Mouse (Mus musculus) limb, embryonic 14.5 days (tissue): ENCODE data around the gene Gm20219. TPM values are rescaled to one million over a fixed set of nuclear protein-coding genes. Genes with fewer than 3 reads are reported as not detected.

Experiments
- ATAC-seq: fragments of 200-750 bp; cut with Nextera tagmentation; 2 replicates; pipeline ENCODE4 v1.8.0; 2017; ENCODE audit warnings: low read depth, moderate number of reproducible peaks, moderate TSS enrichment; ENCODE audit not compliant: low FRiP score
- DNase-seq: peaks from one replicate; pipeline ENCODE4 v3.0.0-alpha.2; 2015; ENCODE audit warnings: low spot score
- H3K27ac ChIP-seq: fragments of 300-500 bp; sonication (generic); replicated peaks from 2 replicates; pipeline ENCODE4 v1.5.1; 2014; ENCODE audit warnings: low read depth, mild to moderate bottlenecking, low read length, moderate library complexity, mixed read lengths
- H3K27me3 ChIP-seq: fragments of 300-500 bp; sonication (generic); 2 replicates; pipeline ENCODE4 v1.6.1; 2014; ENCODE audit warnings: low read length, mixed read lengths; ENCODE audit not compliant: control insufficient read depth, insufficient read depth
- H3K36me3 ChIP-seq: fragments of 300-500 bp; sonication (generic); 2 replicates; pipeline ENCODE4 v1.6.1; 2014; ENCODE audit warnings: mild to moderate bottlenecking, low read length, moderate library complexity, mixed read lengths; ENCODE audit not compliant: control insufficient read depth, insufficient read depth
- H3K4me1 ChIP-seq: fragments of 300-500 bp; sonication (generic); 2 replicates; pipeline ENCODE4 v1.6.1; 2014; ENCODE audit warnings: antibody characterized with exemption, low read length, mixed read lengths; ENCODE audit not compliant: control insufficient read depth, insufficient read depth
- H3K4me2 ChIP-seq: fragments of 300-500 bp; sonication (generic); replicated peaks from 2 replicates; pipeline ENCODE4 v1.6.1; 2014; ENCODE audit warnings: low read depth, mild to moderate bottlenecking, low read length, moderate library complexity; ENCODE audit not compliant: severe bottlenecking
- H3K4me3 ChIP-seq: fragments of 300-500 bp; sonication (generic); replicated peaks from 2 replicates; pipeline ENCODE4 v1.5.1; 2014; ENCODE audit warnings: low read length
- H3K9ac ChIP-seq: fragments of 300-500 bp; sonication (generic); 2 replicates; pipeline ENCODE4 v1.6.1; 2014; ENCODE audit warnings: mild to moderate bottlenecking, low read depth, low read length, moderate library complexity; ENCODE audit not compliant: severe bottlenecking
- H3K9me3 ChIP-seq: fragments of 300-500 bp; sonication (generic); 2 replicates; pipeline ENCODE4 v1.6.1; 2016; ENCODE audit warnings: low read length; ENCODE audit not compliant: control insufficient read depth
- POLR2A ChIP-seq: fragments of 200-500 bp; IDR thresholded peaks from 2 replicates; pipeline ENCODE4 v1.8.0; 2012; ENCODE audit warnings: inconsistent platforms, mild to moderate bottlenecking, moderate library complexity, borderline replicate concordance; ENCODE audit not compliant: insufficient read depth, insufficient read length; ENCODE audit errors: extremely low read depth
- WGBS: fragments of 180-500 bp; shearing (Covaris S2); extraction: QIAGEN DNeasy Blood & Tissue Kit; methylation state at CpG from one replicate; pipeline ENCODE4 v1.1.7; 2014; 5-methylcytosine and 5-hydroxymethylcytosine counted together
- polyA plus RNA-seq, 2 experiments: library from polyadenylated mRNA; depleted of rRNA in 1 of 2; stranded (reverse) in 1 of 2; unstranded in 1 of 2; fragments of >200 nt; fragmentation: Nextera tagmentation in 1 of 2; extraction: Ambion mirVana in 1 of 2; gene quantifications; 2 replicates each; pipeline versions ENCODE4 v1.2.1 to v1.2.3; 2012 to 2014

Gene Gm20219
- polyA plus RNA-seq, 2 experiments = 7.7 to 9.1 TPM

- Histone ChIP-seq H3K4me3 (no peak overlapping the region), H3K27ac (no peak overlapping the region), H3K36me3 (peaks cover 100% of the 10 kb centered on the region), H3K9me3 (no peaks in the 10 kb centered on the region), H3K27me3 (no peaks in the 10 kb centered on the region), H3K4me1 (no peaks in the 10 kb centered on the region), H3K9ac (no peak overlapping the region), H3K4me2 (no peak overlapping the region)
- no peak for TF ChIP-seq POLR2A
- 92% methylated on average over 29 of the region's 29 CpGs for WGBS
- ATAC-seq (no peak), DNase-seq (no peak)
Observed at GRCm38 (mm10) chr17:56566293-56566692, 12.1 kb upstream of the Gm20219 start.

- TF ChIP-seq POLR2A = no peak
- Histone ChIP-seq H3K4me2 (no peak overlapping the region), H3K9ac (no peak overlapping the region), H3K27me3 (no peaks in the 10 kb centered on the region), H3K4me1 (no peaks in the 10 kb centered on the region), H3K27ac (no peak overlapping the region), H3K9me3 (no peaks in the 10 kb centered on the region), H3K36me3 (peaks cover 61% of the 10 kb centered on the region), H3K4me3 (no peak overlapping the region)
- 96% methylated on average over 2 of the region's 2 CpGs for WGBS
- ATAC-seq (no peak), DNase-seq (no peak)
Observed at GRCm38 (mm10) chr17:56561866-56562265, 7.7 kb upstream of the Gm20219 start.

GRCm38 (mm10) chr17:56560131-56560530 is 5.9 kb upstream of the Gm20219 start:
- no peaks in the 10 kb centered on the region for H3K27me3 ChIP-seq
- ATAC-seq = no peak
- H3K4me1 ChIP-seq = no peaks in the 10 kb centered on the region
- H3K4me3 ChIP-seq = no peak overlapping the region
- peaks cover 43% of the 10 kb centered on the region for H3K36me3 ChIP-seq
- H3K27ac ChIP-seq = no peak overlapping the region
- H3K4me2 ChIP-seq = no peak overlapping the region
- no peak for DNase-seq
- TF ChIP-seq POLR2A = no peak
- no peaks in the 10 kb centered on the region for H3K9me3 ChIP-seq
- 65% methylated on average over 1 of the region's 1 CpGs for WGBS
- H3K9ac ChIP-seq = no peak overlapping the region

GRCm38 (mm10) chr17:56559386-56559785 is 5.2 kb upstream of the Gm20219 start:
- WGBS = 73% methylated on average over 3 of the region's 3 CpGs
- no peaks in the 10 kb centered on the region for H3K9me3 ChIP-seq
- peaks cover 36% of the 10 kb centered on the region for H3K36me3 ChIP-seq
- no peak overlapping the region for H3K9ac ChIP-seq
- H3K4me3 ChIP-seq = no peak overlapping the region
- H3K4me2 ChIP-seq = no peak overlapping the region
- H3K4me1 ChIP-seq = no peaks in the 10 kb centered on the region
- ATAC-seq = no peak
- no peak for TF ChIP-seq POLR2A
- H3K27ac ChIP-seq = no peak overlapping the region
- H3K27me3 ChIP-seq = no peaks in the 10 kb centered on the region
- DNase-seq = no peak

GRCm38 (mm10) chr17:56558448-56558847 is 4.3 kb upstream of the Gm20219 start:
- TF ChIP-seq POLR2A = no peak
- 13% methylated on average over 3 of the region's 3 CpGs for WGBS
- Histone ChIP-seq H3K4me1 (no peaks in the 10 kb centered on the region), H3K9me3 (no peaks in the 10 kb centered on the region), H3K4me2 (no peak overlapping the region), H3K27me3 (no peaks in the 10 kb centered on the region), H3K27ac (no peak overlapping the region), H3K4me3 (no peak overlapping the region), H3K9ac (no peak overlapping the region), H3K36me3 (peaks cover 26% of the 10 kb centered on the region)
- ATAC-seq = peak; percentile 48; the same call in 1 of the 2 replicates
- DNase-seq = peak; percentile 81
